Mouse (Mus musculus): ENCODE measurements around the gene Rps6ka2. TPM values are rescaled to one million over a fixed set of nuclear protein-coding genes. Genes with fewer than 3 reads are reported as not detected.
"Not testable (repeated sequence)": the region's sequence is repeated elsewhere in the genome, so short reads cannot be mapped to it uniquely, and the experiment has no call there.

Gene Rps6ka2
- polyA plus RNA-seq, 1 experiment from 2014 or later: 11.7 TPM

GRCm38 (mm10) chr17:7182187-7182586 is 12.3 kb downstream of the Rps6ka2 start:
- H3K4me3 ChIP-seq (ENCODE audit: low read depth, low read length): no peak overlapping the region
- H3K9me3 ChIP-seq (ENCODE audit: control insufficient read depth, low read depth, low read length): no peaks in the 10 kb centered on the region
- H3K9ac ChIP-seq (replicated peaks; ENCODE audit: low read depth, low read length): no peak overlapping the region
- WGBS: 50% methylated on average over 9 of the region's 9 CpGs
- no peaks in the 10 kb centered on the region for H3K4me1 ChIP-seq (ENCODE audit: control insufficient read depth, insufficient read depth, low read length)
- H3K4me2 ChIP-seq (replicated peaks; ENCODE audit: low read depth, low read length): no peak overlapping the region
- no peak overlapping the region for H3K27ac ChIP-seq (ENCODE audit: low read length)
- H3K36me3 ChIP-seq (ENCODE audit: control insufficient read depth, insufficient read depth, low read length): no peaks in the 10 kb centered on the region
- no peak for ATAC-seq (ENCODE audit: insufficient number of reproducible peaks, insufficient read depth, low FRiP score, low read depth)
- H3K27me3 ChIP-seq (ENCODE audit: control insufficient read depth, insufficient read depth, low read length): no peaks in the 10 kb centered on the region

GRCm38 (mm10) chr17:7187037-7187436 is 17.1 kb downstream of the Rps6ka2 start:
- not testable (repeated sequence) for H3K4me1 ChIP-seq (ENCODE audit: control insufficient read depth, insufficient read depth, low read length); H3K9me3 ChIP-seq (ENCODE audit: control insufficient read depth, low read depth, low read length); H3K9ac ChIP-seq (replicated peaks; ENCODE audit: low read depth, low read length); H3K27ac ChIP-seq (ENCODE audit: low read length); H3K36me3 ChIP-seq (ENCODE audit: control insufficient read depth, insufficient read depth, low read length); H3K27me3 ChIP-seq (ENCODE audit: control insufficient read depth, insufficient read depth, low read length); H3K4me3 ChIP-seq (ENCODE audit: low read depth, low read length); ATAC-seq (ENCODE audit: insufficient number of reproducible peaks, insufficient read depth, low FRiP score, low read depth); H3K4me2 ChIP-seq (replicated peaks; ENCODE audit: low read depth, low read length)
- WGBS: 88% methylated on average over 1 of the region's 1 CpGs

- no peak overlapping the region for H3K4me3 ChIP-seq (ENCODE audit: low read depth, low read length)
- H3K9me3 ChIP-seq (ENCODE audit: control insufficient read depth, low read depth, low read length): no peaks in the 10 kb centered on the region
- H3K9ac ChIP-seq (replicated peaks; ENCODE audit: low read depth, low read length): no peak overlapping the region
- H3K4me2 ChIP-seq (replicated peaks; ENCODE audit: low read depth, low read length): no peak overlapping the region
- no peak for ATAC-seq (ENCODE audit: insufficient number of reproducible peaks, insufficient read depth, low FRiP score, low read depth)
- no peaks in the 10 kb centered on the region for H3K27me3 ChIP-seq (ENCODE audit: control insufficient read depth, insufficient read depth, low read length)
- 86% methylated on average over 3 of the region's 3 CpGs for WGBS
- no peak overlapping the region for H3K27ac ChIP-seq (ENCODE audit: low read length)
- H3K36me3 ChIP-seq (ENCODE audit: control insufficient read depth, insufficient read depth, low read length): no peaks in the 10 kb centered on the region
- H3K4me1 ChIP-seq (ENCODE audit: control insufficient read depth, insufficient read depth, low read length): no peaks in the 10 kb centered on the region
Measured at GRCm38 (mm10) chr17:7189425-7189824, 19.5 kb downstream of the Rps6ka2 start.

- 79% methylated on average over 10 of the region's 10 CpGs for WGBS
- H3K27me3 ChIP-seq (ENCODE audit: control insufficient read depth, insufficient read depth, low read length): no peaks in the 10 kb centered on the region
Measured at GRCm38 (mm10) chr17:7189975-7190374, 20.1 kb downstream of the Rps6ka2 start.

GRCm38 (mm10) chr17:7194140-7194840 is 24.4 kb downstream of the Rps6ka2 start:
- Histone ChIP-seq H3K27me3 (ENCODE audit: control insufficient read depth, insufficient read depth, low read length) (no peaks in the 10 kb centered on the region), H3K4me1 (ENCODE audit: control insufficient read depth, insufficient read depth, low read length) (no peaks in the 10 kb centered on the region; the same call in 1 of the 2 replicates), H3K4me3 (ENCODE audit: low read depth, low read length) (no peak overlapping the region), H3K27ac (ENCODE audit: low read length) (no peak overlapping the region), H3K9ac (replicated peaks; ENCODE audit: low read depth, low read length) (no peak overlapping the region), H3K36me3 (ENCODE audit: control insufficient read depth, insufficient read depth, low read length) (no peaks in the 10 kb centered on the region), H3K4me2 (replicated peaks; ENCODE audit: low read depth, low read length) (no peak overlapping the region), H3K9me3 (ENCODE audit: control insufficient read depth, low read depth, low read length) (no peaks in the 10 kb centered on the region)
- no peak for ATAC-seq (ENCODE audit: insufficient number of reproducible peaks, insufficient read depth, low FRiP score, low read depth)
- WGBS: 63% methylated on average over 7 of the region's 7 CpGs

More at GRCm38 (mm10) chr17:7189975-7190374, 20.1 kb downstream of the Rps6ka2 start:
- no peaks in the 10 kb centered on the region for H3K9me3 ChIP-seq (ENCODE audit: control insufficient read depth, low read depth, low read length)
- no peak overlapping the region for H3K4me3 ChIP-seq (ENCODE audit: low read depth, low read length)
- H3K9ac ChIP-seq (replicated peaks; ENCODE audit: low read depth, low read length): no peak overlapping the region
- H3K4me2 ChIP-seq (replicated peaks; ENCODE audit: low read depth, low read length): no peak overlapping the region
- H3K4me1 ChIP-seq (ENCODE audit: control insufficient read depth, insufficient read depth, low read length): no peaks in the 10 kb centered on the region
- H3K36me3 ChIP-seq (ENCODE audit: control insufficient read depth, insufficient read depth, low read length): no peaks in the 10 kb centered on the region
- H3K27ac ChIP-seq (ENCODE audit: low read length): no peak overlapping the region
- no peak for ATAC-seq (ENCODE audit: insufficient number of reproducible peaks, insufficient read depth, low FRiP score, low read depth)

GRCm38 (mm10) chr17:7197121-7197925 is 27.4 kb downstream of the Rps6ka2 start:
- Histone ChIP-seq H3K4me3 (ENCODE audit: low read depth, low read length) (no peak overlapping the region), H3K9ac (replicated peaks; ENCODE audit: low read depth, low read length) (no peak overlapping the region), H3K4me2 (replicated peaks; ENCODE audit: low read depth, low read length) (no peak overlapping the region), H3K27me3 (ENCODE audit: control insufficient read depth, insufficient read depth, low read length) (no peaks in the 10 kb centered on the region), H3K27ac (ENCODE audit: low read length) (no peak overlapping the region), H3K36me3 (ENCODE audit: control insufficient read depth, insufficient read depth, low read length) (no peaks in the 10 kb centered on the region), H3K9me3 (ENCODE audit: control insufficient read depth, low read depth, low read length) (no peaks in the 10 kb centered on the region), H3K4me1 (ENCODE audit: control insufficient read depth, insufficient read depth, low read length) (no peaks in the 10 kb centered on the region; the same call in 1 of the 2 replicates)
- WGBS: 52% methylated on average over 9 of the region's 9 CpGs
- ATAC-seq (ENCODE audit: insufficient number of reproducible peaks, insufficient read depth, low FRiP score, low read depth): no peak

- Histone ChIP-seq H3K4me3 (ENCODE audit: low read depth, low read length) (no peak overlapping the region), H3K36me3 (ENCODE audit: control insufficient read depth, insufficient read depth, low read length) (no peaks in the 10 kb centered on the region), H3K4me2 (replicated peaks; ENCODE audit: low read depth, low read length) (no peak overlapping the region), H3K9ac (replicated peaks; ENCODE audit: low read depth, low read length) (no peak overlapping the region), H3K27ac (ENCODE audit: low read length) (no peak overlapping the region), H3K4me1 (ENCODE audit: control insufficient read depth, insufficient read depth, low read length) (peaks cover 7% of the 10 kb centered on the region), H3K9me3 (ENCODE audit: control insufficient read depth, low read depth, low read length) (no peaks in the 10 kb centered on the region), H3K27me3 (ENCODE audit: control insufficient read depth, insufficient read depth, low read length) (no peaks in the 10 kb centered on the region)
- WGBS: 56% methylated on average over 11 of the region's 11 CpGs
- ATAC-seq (ENCODE audit: insufficient number of reproducible peaks, insufficient read depth, low FRiP score, low read depth): no peak
Measured at GRCm38 (mm10) chr17:7204771-7205406, 35.0 kb downstream of the Rps6ka2 start.

- WGBS: 79% methylated on average over 6 of the region's 6 CpGs
- no peak overlapping the region for H3K27ac ChIP-seq (ENCODE audit: low read length)
- no peaks in the 10 kb centered on the region for H3K27me3 ChIP-seq (ENCODE audit: control insufficient read depth, insufficient read depth, low read length)
Measured at GRCm38 (mm10) chr17:7206434-7207145, 36.7 kb downstream of the Rps6ka2 start.

More at GRCm38 (mm10) chr17:7206434-7207145, 36.7 kb downstream of the Rps6ka2 start:
- no peak overlapping the region for H3K9ac ChIP-seq (replicated peaks; ENCODE audit: low read depth, low read length)
- H3K4me1 ChIP-seq (ENCODE audit: control insufficient read depth, insufficient read depth, low read length): peaks cover 7% of the 10 kb centered on the region
- no peaks in the 10 kb centered on the region for H3K9me3 ChIP-seq (ENCODE audit: control insufficient read depth, low read depth, low read length)
- H3K4me2 ChIP-seq (replicated peaks; ENCODE audit: low read depth, low read length): no peak overlapping the region
- ATAC-seq (ENCODE audit: insufficient number of reproducible peaks, insufficient read depth, low FRiP score, low read depth): no peak
- H3K36me3 ChIP-seq (ENCODE audit: control insufficient read depth, insufficient read depth, low read length): no peaks in the 10 kb centered on the region
- H3K4me3 ChIP-seq (ENCODE audit: low read depth, low read length): no peak overlapping the region
